Mouse (Mus musculus): ENCODE results near the gene Cd19. TPM values are rescaled to one million over a fixed set of nuclear protein-coding genes. Genes with fewer than 3 reads are reported as not detected.
"Not testable (repeated sequence)": the region's sequence is repeated elsewhere in the genome, so short reads cannot be mapped to it uniquely, and the experiment has no call there.

Cd19 gene
- polyA plus RNA-seq, 1 experiment from 2014 or later = 0.12 TPM

- 80% methylated on average over 8 of the region's 8 CpGs for WGBS
- not testable (repeated sequence) for H3K9ac ChIP-seq; H3K4me2 ChIP-seq; H3K36me3 ChIP-seq; H3K27ac ChIP-seq; H3K4me1 ChIP-seq; H3K27me3 ChIP-seq; H3K9me3 ChIP-seq (replicated peaks); H3K4me3 ChIP-seq (replicated peaks); ATAC-seq (replicated peaks; ENCODE audit: low FRiP score)
Measured at GRCm38 (mm10) chr7:126402518-126402917, 12.2 kb downstream of the Cd19 start.

- Histone ChIP-seq H3K9me3 (replicated peaks) (no peaks in the 10 kb centered on the region), H3K36me3 (no peaks in the 10 kb centered on the region), H3K4me1 (peaks cover 7% of the 10 kb centered on the region), H3K4me3 (replicated peaks) (no peak overlapping the region), H3K27ac (no peak overlapping the region), H3K4me2 (no peak overlapping the region), H3K9ac (no peak overlapping the region), H3K27me3 (no peaks in the 10 kb centered on the region)
- no peak for ATAC-seq (replicated peaks; ENCODE audit: low FRiP score)
- WGBS = 12% methylated on average over 5 of the region's 5 CpGs
Measured at GRCm38 (mm10) chr7:126399548-126399947, 15.1 kb downstream of the Cd19 start.

- Histone ChIP-seq H3K36me3 (no peaks in the 10 kb centered on the region), H3K4me1 (peaks cover 7% of the 10 kb centered on the region), H3K9ac (no peak overlapping the region), H3K27me3 (no peaks in the 10 kb centered on the region), H3K27ac (no peak overlapping the region), H3K9me3 (replicated peaks) (no peaks in the 10 kb centered on the region), H3K4me3 (replicated peaks) (no peak overlapping the region), H3K4me2 (no peak overlapping the region)
- WGBS = 91% methylated on average over 4 of the region's 4 CpGs
- no peak for ATAC-seq (replicated peaks; ENCODE audit: low FRiP score)
Measured at GRCm38 (mm10) chr7:126397822-126398221, 16.9 kb downstream of the Cd19 start.

GRCm38 (mm10) chr7:126397221-126397620 lies 17.5 kb downstream of the Cd19 start:
- H3K4me3 ChIP-seq (replicated peaks) = no peak overlapping the region; the same call in 1 of the 2 replicates
- no peak for ATAC-seq (replicated peaks; ENCODE audit: low FRiP score)
- no peaks in the 10 kb centered on the region for H3K27me3 ChIP-seq
- H3K9me3 ChIP-seq (replicated peaks) = no peaks in the 10 kb centered on the region
- H3K27ac ChIP-seq = no peak overlapping the region
- H3K4me2 ChIP-seq = peak overlapping the region; percentile 36; the same call in 1 of the 2 replicates
- H3K4me1 ChIP-seq = peaks cover 7% of the 10 kb centered on the region
- no peak overlapping the region for H3K9ac ChIP-seq
- H3K36me3 ChIP-seq = no peaks in the 10 kb centered on the region
- WGBS = 57% methylated on average over 6 of the region's 6 CpGs

GRCm38 (mm10) chr7:126396298-126397119 lies 18.2 kb downstream of the Cd19 start, which contains the start of gene Nfatc2ip:
Nfatc2ip (minus strand) TSS chr7:126396737.
- Histone ChIP-seq H3K9ac (peak within 1 kb of the TSS; percentile 68), H3K4me3 (replicated peaks) (peak within 1 kb of the TSS; percentile 69), H3K27ac (no peak within 1 kb of the TSS), H3K4me1 (peaks cover 7% of the 10 kb centered on the region), H3K36me3 (peaks cover 5% of the 10 kb centered on the region; the same call in 1 of the 2 replicates), H3K4me2 (peak within 1 kb of the TSS; percentile 82), H3K9me3 (replicated peaks) (no peaks in the 10 kb centered on the region), H3K27me3 (no peaks in the 10 kb centered on the region)
- WGBS = under 1% methylated on average over 59 of the region's 59 CpGs
- ATAC-seq (replicated peaks; ENCODE audit: low FRiP score) = peak; percentile 99

- peaks cover 43% of the 10 kb centered on the region for H3K36me3 ChIP-seq
- H3K9me3 ChIP-seq (replicated peaks); H3K27ac ChIP-seq; ATAC-seq (replicated peaks; ENCODE audit: low FRiP score); H3K4me3 ChIP-seq (replicated peaks); H3K9ac ChIP-seq; H3K27me3 ChIP-seq; H3K4me2 ChIP-seq; H3K4me1 ChIP-seq: not testable (repeated sequence)
- WGBS = 85% methylated on average over 7 of the region's 7 CpGs
Measured at GRCm38 (mm10) chr7:126392086-126392884, 22.4 kb downstream of the Cd19 start.

GRCm38 (mm10) chr7:126388185-126388584 lies 26.5 kb downstream of the Cd19 start:
- H3K27me3 ChIP-seq = no peaks in the 10 kb centered on the region
- 92% methylated on average over 1 of the region's 1 CpGs for WGBS
- H3K4me1 ChIP-seq = no peaks in the 10 kb centered on the region
- no peak overlapping the region for H3K4me2 ChIP-seq
- no peak for ATAC-seq (replicated peaks; ENCODE audit: low FRiP score)
- peaks cover 78% of the 10 kb centered on the region for H3K36me3 ChIP-seq
- H3K27ac ChIP-seq = no peak overlapping the region
- no peaks in the 10 kb centered on the region for H3K9me3 ChIP-seq (replicated peaks)
- H3K9ac ChIP-seq = no peak overlapping the region
- H3K4me3 ChIP-seq (replicated peaks) = no peak overlapping the region

- no peak overlapping the region for H3K27ac ChIP-seq
- no peaks in the 10 kb centered on the region for H3K27me3 ChIP-seq
- H3K9me3 ChIP-seq (replicated peaks) = no peaks in the 10 kb centered on the region
- ATAC-seq (replicated peaks; ENCODE audit: low FRiP score) = no peak
- H3K36me3 ChIP-seq = peaks cover 45% of the 10 kb centered on the region
- 90% methylated on average over 5 of the region's 5 CpGs for WGBS
- no peak overlapping the region for H3K9ac ChIP-seq
- H3K4me3 ChIP-seq (replicated peaks) = no peak overlapping the region
- H3K4me1 ChIP-seq = no peaks in the 10 kb centered on the region
- H3K4me2 ChIP-seq = no peak overlapping the region
Measured at GRCm38 (mm10) chr7:126383565-126383964, 31.1 kb downstream of the Cd19 start.

GRCm38 (mm10) chr7:126377278-126378158 lies 37.2 kb downstream of the Cd19 start, which contains the start of gene Spns1:
Spns1 (minus strand) TSS chr7:126377450.
- Histone ChIP-seq H3K36me3 (peaks cover 22% of the 10 kb centered on the region), H3K4me2 (peak within 1 kb of the TSS; percentile 95), H3K9me3 (replicated peaks) (no peaks in the 10 kb centered on the region), H3K27me3 (no peaks in the 10 kb centered on the region), H3K4me1 (peaks cover 20% of the 10 kb centered on the region), H3K4me3 (replicated peaks) (peak within 1 kb of the TSS; percentile 88), H3K9ac (peak within 1 kb of the TSS; percentile 79), H3K27ac (peak within 1 kb of the TSS; percentile 67)
- peak; percentile 97 for ATAC-seq (replicated peaks; ENCODE audit: low FRiP score)
- under 1% methylated on average over 33 of the region's 33 CpGs for WGBS

GRCm38 (mm10) chr7:126376903-126377277 lies 37.8 kb downstream of the Cd19 start:
- peak overlapping the region; percentile 29; the same call in 1 of the 2 replicates for H3K27ac ChIP-seq
- peak overlapping the region; percentile 79 for H3K9ac ChIP-seq

GRCm38 (mm10) chr7:126375012-126375411 lies 39.7 kb downstream of the Cd19 start:
- H3K9me3 ChIP-seq (replicated peaks) = no peaks in the 10 kb centered on the region
- H3K27me3 ChIP-seq = no peaks in the 10 kb centered on the region
- H3K36me3 ChIP-seq = peaks cover 46% of the 10 kb centered on the region
- ATAC-seq (replicated peaks; ENCODE audit: low FRiP score) = no peak
- no peak overlapping the region for H3K4me3 ChIP-seq (replicated peaks)
- peaks cover 20% of the 10 kb centered on the region for H3K4me1 ChIP-seq
- H3K27ac ChIP-seq = no peak overlapping the region
- WGBS = 79% methylated on average over 5 of the region's 5 CpGs
- no peak overlapping the region for H3K9ac ChIP-seq
- no peak overlapping the region for H3K4me2 ChIP-seq

More at GRCm38 (mm10) chr7:126376903-126377277, 37.8 kb downstream of the Cd19 start:
- Histone ChIP-seq H3K4me3 (replicated peaks) (peak overlapping the region; percentile 88), H3K9me3 (replicated peaks) (no peaks in the 10 kb centered on the region), H3K4me1 (peaks cover 20% of the 10 kb centered on the region), H3K27me3 (no peaks in the 10 kb centered on the region), H3K4me2 (peak overlapping the region; percentile 95), H3K36me3 (peaks cover 28% of the 10 kb centered on the region)
- ATAC-seq (replicated peaks; ENCODE audit: low FRiP score) = peak; percentile 78
- 2% methylated on average over 27 of the region's 27 CpGs for WGBS
